Mouse (Mus musculus) ovary, postnatal 36 days (tissue): ENCODE measurements around the gene Ttc7b.

ENCODE experiments used
- DNase-seq: peaks from one replicate; pipeline ENCODE4 v3.0.0; 2022; ENCODE audit warnings: low spot score, mixed read lengths

Gene Ttc7b

GRCm38 (mm10) chr12:100486232-100486631 lies 34.4 kb downstream of the Ttc7b start:
- no peak for DNase-seq

- DNase-seq: no peak
Measured at GRCm38 (mm10) chr12:100483054-100483453, 37.6 kb downstream of the Ttc7b start.

GRCm38 (mm10) chr12:100482255-100482654 lies 38.4 kb downstream of the Ttc7b start:
- DNase-seq: no peak

GRCm38 (mm10) chr12:100481443-100482026 lies 39.1 kb downstream of the Ttc7b start:
- DNase-seq: no peak

- DNase-seq: no peak
Measured at GRCm38 (mm10) chr12:100480642-100481442, 39.8 kb downstream of the Ttc7b start.

- peak; percentile 45 for DNase-seq
Measured at GRCm38 (mm10) chr12:100479892-100480621, 40.6 kb downstream of the Ttc7b start.

- DNase-seq: no peak
Measured at GRCm38 (mm10) chr12:100479270-100479869, 41.3 kb downstream of the Ttc7b start.

- no peak for DNase-seq
Measured at GRCm38 (mm10) chr12:100478615-100479014, 42.0 kb downstream of the Ttc7b start.

- DNase-seq: no peak
Measured at GRCm38 (mm10) chr12:100478151-100478550, 42.5 kb downstream of the Ttc7b start.

- no peak for DNase-seq
Measured at GRCm38 (mm10) chr12:100477474-100477873, 43.2 kb downstream of the Ttc7b start.

GRCm38 (mm10) chr12:100476351-100476750 lies 44.3 kb downstream of the Ttc7b start:
- no peak for DNase-seq

- DNase-seq: no peak
Measured at GRCm38 (mm10) chr12:100475489-100475888, 45.1 kb downstream of the Ttc7b start.

GRCm38 (mm10) chr12:100474661-100475321 lies 45.8 kb downstream of the Ttc7b start:
- no peak for DNase-seq

- DNase-seq: no peak
Measured at GRCm38 (mm10) chr12:100470295-100470694, 50.3 kb downstream of the Ttc7b start.

- DNase-seq: no peak
Measured at GRCm38 (mm10) chr12:100469503-100470293, 50.9 kb downstream of the Ttc7b start.

GRCm38 (mm10) chr12:100465101-100465715 lies 55.4 kb downstream of the Ttc7b start:
- DNase-seq: no peak

- DNase-seq: no peak
Measured at GRCm38 (mm10) chr12:100457701-100458100, 62.9 kb downstream of the Ttc7b start.

- DNase-seq: peak; percentile 32
Measured at GRCm38 (mm10) chr12:100456257-100456975, 64.2 kb downstream of the Ttc7b start.

GRCm38 (mm10) chr12:100455453-100455852 lies 65.2 kb downstream of the Ttc7b start:
- peak; percentile 16 for DNase-seq

- DNase-seq: no peak
Measured at GRCm38 (mm10) chr12:100447701-100448277, 72.8 kb downstream of the Ttc7b start.
